Mouse (Mus musculus) heart, postnatal 36 days (tissue): Measurements from ENCODE around the gene Tubb3. TPM values are rescaled to one million over a fixed set of nuclear protein-coding genes. Genes with fewer than 3 reads are reported as not detected.
A peak's percentile ranks its signal among the peaks of the same experiment; 100 is the strongest.

Experiments used
- DNase-seq, 2 experiments: peaks; one replicate each; pipeline ENCODE4 v3.0.0; 2021 to 2022
- intact Hi-C: fragments of 180-260 bp; cut with DNase I; formaldehyde crosslinking; loops from one replicate; pipeline ENCODE4 v1.15.1; 2025
- total RNA-seq, 2 experiments: library from RNA; stranded (reverse); gene quantifications; 2 replicates each; pipeline ENCODE4 v1.2.3; 2021

Tubb3 gene
- under 1 TPM in 1 of 2 experiments, not detected in 1; 0.72 TPM for total RNA-seq

DNA sequence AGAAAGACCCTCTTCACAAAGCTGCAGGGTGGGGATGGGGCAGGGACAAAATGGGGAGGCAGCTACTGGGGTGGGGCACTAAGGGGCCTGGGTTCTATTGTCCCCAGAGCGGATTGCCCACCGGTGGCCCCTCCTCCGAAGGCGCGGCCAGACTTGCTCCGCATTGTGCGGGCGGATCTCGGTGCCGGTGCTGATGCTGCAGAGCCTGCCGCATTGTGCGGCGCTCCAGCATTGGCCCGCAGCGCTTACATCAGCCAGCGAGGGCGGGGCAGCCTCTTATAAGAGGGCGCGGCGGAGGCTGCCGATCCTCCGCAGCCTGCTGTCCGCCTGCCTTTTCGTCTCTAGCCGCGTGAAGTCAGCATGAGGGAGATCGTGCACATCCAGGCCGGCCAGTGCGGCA, at the start of gene Tubb3:
Tubb3 (plus strand) TSS at position 179 of the 400 bp plus-strand sequence.
- peak; percentile 44 to 52 for DNase-seq
- intact Hi-C loops, result no loop called here

DNA sequence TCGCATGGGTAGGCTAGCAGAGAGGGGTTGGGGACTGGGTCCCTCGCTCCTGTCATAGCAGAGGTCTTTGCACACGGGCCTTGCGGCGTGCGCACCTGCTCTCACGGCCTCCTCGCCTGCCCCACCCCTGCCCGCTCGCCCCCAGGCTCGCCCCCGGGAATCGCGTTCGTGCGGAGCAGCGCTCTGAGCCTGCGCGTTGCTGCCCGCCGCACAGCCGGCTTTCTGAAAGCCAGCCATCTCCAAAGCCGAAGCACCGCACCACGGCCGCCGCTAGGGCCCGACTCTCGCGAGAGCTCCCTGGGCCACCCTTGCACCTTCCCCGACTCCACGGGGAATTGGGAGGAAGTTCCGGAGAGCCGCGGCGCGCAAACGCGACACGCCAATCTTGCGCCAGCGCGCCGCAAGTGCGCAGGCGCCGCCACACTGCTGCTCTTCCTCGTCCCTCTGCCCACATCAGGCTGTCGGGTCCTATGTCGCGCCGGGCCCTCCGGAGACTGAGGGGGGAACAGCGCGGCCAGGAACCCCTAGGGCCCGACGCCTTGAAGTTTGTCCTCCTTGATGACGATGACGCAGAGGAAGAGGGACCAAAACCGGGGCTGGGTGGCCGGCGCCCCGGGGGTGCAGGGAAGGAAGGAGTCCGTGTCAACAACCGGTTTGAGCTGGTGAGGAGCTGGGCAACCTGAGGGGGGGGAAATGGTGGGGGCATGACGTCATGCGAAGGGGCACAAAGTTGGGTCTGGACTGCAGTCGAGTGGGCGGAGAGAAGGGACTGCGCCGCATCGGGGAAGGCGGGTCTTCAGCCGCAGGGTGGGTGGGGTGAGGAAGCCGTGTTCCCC, 37.6 kb upstream of the Tubb3 start, which contains the start of gene Tcf25:
Tcf25 (plus strand) TSS at position 351 of the 836 bp plus-strand sequence.
- intact Hi-C loops, result loop anchor here (2.0 kb wide), 1 partner anchor 269 kb away; no protein-coding TSS in a partner anchor
- DNase-seq, result peak; percentile 93 to 96

DNA sequence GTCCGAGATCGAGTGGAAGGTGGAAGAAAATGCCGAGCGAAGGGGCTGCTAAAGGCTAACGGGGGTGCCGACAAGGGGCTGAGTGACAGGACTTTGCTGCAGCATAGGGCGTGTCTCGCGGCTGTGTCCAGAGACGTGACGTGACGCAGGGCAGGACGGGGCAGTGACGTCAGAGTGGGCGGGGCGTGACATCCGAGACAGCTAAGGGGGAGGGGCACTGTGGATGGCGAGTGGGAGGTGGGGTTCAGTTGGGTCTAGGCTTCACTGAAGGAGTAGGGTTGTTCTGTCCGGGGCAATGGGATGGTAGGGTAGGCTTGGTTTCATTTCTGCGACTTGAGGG, 37.0 kb upstream of the Tubb3 start:
- peak; percentile 95 to 97 for DNase-seq
- intact Hi-C loops, result no loop called here

DNA sequence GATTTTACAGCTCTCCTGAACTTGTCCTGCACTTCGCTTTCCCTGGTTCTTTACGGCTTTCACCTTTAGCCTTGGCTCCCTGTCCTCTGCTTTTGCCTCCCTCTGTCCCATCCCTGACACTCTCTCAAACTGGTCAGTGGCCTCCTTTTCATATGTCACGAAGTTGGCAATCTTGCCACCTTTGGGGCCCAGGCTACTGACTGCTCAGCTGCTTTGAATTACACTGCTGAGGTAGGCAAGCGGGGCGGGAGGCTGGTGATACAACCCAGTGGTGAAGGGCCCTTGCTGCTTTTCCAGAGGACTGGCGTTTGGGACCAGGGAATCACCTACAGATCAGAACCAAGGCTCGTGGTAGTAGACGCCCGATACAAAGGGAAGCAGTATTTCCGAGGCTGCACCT, 35.5 kb upstream of the Tubb3 start:
- intact Hi-C loops, result no loop called here
- DNase-seq, result no peak

DNA sequence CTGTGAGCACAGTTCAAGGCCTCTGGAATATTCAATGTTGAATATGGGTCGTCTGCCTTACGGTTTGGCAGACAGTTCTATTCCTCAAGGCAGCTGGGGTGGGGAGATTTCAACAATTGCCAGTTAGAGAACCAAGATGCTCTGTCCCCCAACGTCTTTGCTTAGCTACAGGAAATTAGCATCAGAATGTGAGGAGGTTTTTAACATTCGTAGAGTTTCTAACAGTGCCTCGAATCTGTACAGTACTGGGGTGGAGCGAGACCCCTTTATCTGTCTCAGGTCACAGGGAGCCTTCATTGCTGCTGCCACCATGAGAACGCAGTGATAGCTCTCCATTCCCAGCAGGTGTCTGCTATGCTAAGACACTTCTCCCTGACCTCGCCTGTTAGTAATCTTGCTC, 35.1 kb upstream of the Tubb3 start:
- DNase-seq, result no peak
- intact Hi-C loops, result no loop called here

DNA sequence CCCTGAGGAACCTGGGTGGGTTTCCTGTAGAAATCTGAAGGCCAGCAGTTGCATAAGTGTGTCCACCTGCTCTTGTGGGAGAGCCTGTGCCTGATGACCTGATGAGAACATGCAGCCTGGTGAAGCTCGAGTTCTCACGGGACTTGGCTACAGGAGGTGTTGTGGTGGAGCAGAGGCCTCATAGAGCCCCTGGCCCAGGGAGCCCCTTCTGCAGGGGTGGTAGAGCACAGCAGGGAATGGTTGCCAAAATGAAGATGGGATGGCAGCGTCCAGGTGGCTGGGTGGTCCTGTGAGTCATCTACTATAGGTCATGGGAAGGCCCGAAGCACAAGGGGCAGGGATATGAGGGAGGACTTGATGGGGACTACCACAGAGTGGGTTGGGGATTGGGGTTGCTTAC, 29.5 kb upstream of the Tubb3 start:
- no peak for DNase-seq
- intact Hi-C loops, result no loop called here

DNA sequence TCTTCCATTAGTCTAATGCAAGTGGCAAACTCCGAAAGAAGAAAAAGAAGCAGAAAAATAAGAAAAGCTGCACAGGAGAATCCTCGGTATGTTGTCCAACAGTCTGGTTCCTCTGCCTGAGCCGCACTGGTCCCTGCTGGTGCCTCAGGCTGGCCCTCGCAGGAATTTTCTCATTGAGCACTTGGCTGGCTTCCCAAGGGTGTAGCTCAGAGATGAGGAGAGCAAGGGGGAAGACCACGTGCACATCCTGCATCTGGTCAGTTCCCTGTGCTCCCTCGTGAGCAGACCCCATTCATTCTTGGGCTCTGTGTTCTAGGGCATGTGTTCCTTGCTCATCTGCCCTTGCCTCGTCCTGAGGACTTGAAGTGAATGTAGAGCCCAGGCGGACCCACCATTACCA, 28.7 kb upstream of the Tubb3 start:
- DNase-seq, result no peak
- intact Hi-C loops, result no loop called here

DNA sequence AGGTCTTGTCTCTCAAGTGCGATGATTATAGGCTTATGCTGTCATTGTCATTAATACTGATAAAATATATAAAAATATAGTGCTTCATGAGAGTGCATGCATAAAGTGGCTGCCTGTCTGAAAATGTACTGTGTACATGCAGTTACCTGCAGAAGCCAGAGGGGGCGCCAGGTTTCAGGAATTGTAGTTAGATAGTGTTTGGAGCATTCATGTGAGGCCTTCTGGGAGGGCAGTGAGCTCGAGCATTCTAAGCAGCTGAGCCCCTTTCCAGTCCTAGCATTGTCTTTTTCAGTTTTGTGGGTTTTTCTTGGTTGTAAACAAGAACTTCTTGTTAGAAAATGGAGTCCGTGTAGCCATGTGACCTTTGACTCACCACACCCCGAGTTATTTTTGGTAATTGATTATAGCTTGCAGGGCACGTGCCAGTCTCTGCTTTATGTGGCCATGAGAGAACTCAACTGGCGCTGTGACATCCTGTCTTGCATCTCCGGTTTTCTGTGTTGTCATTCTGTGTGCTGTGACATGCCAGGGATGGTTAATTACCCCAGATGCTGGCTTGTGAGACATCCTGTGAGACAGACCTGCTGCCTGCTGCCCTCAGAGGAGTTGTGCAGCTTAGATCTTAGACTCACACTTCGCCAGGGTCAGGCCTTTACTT, 26.2 kb upstream of the Tubb3 start:
- intact Hi-C loops, result no loop called here
- DNase-seq, result no peak

DNA sequence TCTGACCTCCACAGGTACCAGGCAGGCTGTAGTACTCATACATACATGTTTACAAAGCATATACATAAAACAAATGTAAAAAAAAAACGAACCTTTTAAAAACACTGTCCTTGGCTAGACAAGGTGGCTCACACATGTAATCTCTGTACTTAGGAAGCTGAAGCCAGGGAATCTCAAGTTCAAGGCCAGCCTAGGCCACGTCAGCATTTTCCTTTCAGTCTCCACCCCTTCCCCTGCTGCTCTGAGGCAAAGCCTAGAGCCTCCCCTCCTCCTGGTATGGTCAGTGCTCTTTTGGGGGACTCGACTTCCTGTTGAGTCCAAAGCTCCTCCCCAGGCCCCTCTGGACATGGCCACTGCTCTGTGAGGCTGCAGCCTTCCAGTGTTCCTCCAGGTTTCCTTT, 24.2 kb upstream of the Tubb3 start:
- intact Hi-C loops, result no loop called here
- DNase-seq, result no peak

DNA sequence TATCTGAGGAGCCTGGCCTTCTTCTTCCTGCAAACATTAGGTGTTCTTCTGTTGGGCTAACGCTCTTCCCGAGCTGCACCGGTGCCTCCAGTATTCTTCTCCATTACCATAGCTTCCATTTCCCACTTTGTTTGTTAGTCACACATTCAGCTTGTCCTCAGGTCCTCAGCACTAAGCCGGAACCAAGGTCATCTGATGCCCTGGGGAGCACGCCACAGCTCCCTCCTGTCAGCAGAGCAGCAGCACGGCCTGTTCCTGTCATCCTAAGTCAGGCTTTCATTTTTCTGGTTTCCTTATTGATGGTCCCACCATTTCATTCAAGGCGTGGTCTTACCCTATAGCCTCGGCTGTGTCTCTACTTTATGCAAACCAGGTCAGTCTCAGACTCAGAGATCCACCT, 23.4 kb upstream of the Tubb3 start:
- intact Hi-C loops, result no loop called here
- no peak for DNase-seq

DNA sequence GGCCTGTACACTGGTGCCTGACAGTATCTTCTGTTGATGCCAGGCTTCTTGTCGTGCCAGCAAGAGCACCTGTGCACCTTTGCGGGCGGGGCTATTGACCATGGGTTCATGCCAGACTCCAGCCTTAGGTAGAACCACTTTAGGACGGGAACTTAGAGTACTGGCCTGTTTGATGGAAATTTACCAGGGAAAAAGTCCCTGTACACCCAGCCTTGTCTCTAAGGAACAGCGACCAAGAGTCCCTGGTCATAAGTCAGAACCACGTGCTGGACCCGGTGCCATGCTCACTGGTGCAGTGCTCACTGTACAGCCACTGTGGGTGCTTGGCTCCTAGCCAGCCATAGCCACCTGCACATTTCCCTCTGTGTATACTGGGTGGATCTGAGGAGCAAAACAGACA, 22.2 kb upstream of the Tubb3 start:
- intact Hi-C loops, result no loop called here
- no peak for DNase-seq

DNA sequence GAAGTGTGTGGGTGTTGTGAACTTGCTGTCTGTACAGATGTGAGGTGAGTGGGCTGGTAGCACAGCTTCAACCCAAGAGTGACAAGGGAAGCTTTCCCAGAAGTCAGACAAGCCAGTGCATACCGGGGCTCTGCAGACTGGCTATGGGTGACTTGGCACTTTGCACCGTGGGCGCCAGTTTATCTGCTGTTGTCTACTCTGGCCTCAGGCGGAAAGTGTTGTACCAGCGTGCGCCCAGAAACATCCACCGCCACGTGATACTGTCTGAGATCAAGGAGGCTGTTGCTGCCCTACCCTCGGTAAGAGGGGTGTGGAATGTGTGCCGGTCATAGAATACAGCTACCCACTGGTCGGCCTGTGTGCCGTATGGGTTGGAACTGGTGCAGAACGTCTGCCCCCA, 12.9 kb upstream of the Tubb3 start:
- intact Hi-C loops, result no loop called here
- DNase-seq, result no peak

DNA sequence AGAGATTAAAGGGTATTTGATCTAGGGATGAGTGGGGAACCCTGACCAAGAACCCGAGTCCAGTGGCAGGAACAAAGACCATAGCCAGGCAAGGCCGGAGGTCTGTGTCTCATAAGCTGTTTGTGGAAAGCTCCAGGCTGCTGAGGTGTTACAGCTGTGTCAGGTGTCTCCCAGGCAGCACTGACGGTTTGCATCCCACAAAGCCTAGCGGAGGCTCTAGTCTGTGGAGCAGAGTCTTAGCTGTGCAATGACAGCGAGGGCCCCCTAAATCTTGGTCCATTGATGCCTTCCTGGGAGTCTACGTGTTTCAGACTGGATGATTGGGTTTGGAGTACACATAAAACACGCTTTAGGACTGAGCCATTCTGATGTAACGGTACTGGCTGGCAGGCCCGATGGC, 9.3 kb upstream of the Tubb3 start:
- no peak for DNase-seq
- intact Hi-C loops, result no loop called here

DNA sequence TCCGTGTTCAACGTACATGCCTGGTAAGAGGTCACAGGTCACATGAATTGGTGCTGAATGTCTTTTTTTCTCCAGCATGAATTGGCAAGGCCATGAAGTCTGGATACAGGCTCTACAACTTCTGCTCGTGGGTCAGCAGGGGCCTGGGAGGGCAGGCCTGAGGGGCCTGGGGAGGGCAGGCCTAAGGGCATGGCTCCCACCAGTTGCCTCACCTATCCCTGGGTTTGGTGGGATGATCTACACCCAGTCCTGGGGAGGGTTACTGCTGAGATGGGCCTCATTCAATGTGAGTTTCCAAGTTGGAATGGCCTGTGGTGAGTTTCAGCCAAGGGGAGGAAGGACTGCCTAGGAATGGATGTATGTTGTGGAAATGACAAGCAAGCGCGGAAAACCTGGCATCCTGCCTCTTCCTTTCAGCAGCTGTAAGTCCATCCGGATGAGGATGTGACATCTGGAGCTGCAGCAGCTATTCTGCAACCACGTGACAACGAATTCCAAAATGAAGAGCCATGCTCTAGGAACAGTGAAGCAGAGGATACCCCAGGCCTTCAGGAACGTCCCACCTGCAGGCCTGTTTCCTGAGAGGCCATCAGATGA, 8.4 kb upstream of the Tubb3 start:
- DNase-seq, result no peak
- intact Hi-C loops, result no loop called here

DNA sequence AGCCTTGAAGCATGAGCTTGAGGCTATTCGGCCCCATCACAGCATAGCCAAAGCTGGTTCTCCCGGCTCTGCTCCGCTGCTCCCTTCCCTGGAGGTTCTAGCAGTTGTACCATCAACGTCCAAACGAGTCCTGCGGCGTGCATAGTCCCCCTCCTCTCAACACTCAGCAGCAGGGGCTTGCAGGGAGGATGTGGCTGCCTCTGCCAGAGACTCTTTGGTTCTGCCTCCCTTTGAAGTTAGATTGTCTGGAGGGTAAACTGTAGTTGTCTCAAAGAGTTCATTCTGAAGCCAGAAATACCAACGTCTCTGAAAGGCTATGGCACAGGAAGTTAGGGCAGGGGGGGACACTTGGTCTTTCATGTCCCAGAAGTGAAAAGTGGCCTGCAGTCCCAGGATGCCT, 6.7 kb upstream of the Tubb3 start:
- no peak for DNase-seq
- intact Hi-C loops, result no loop called here

DNA sequence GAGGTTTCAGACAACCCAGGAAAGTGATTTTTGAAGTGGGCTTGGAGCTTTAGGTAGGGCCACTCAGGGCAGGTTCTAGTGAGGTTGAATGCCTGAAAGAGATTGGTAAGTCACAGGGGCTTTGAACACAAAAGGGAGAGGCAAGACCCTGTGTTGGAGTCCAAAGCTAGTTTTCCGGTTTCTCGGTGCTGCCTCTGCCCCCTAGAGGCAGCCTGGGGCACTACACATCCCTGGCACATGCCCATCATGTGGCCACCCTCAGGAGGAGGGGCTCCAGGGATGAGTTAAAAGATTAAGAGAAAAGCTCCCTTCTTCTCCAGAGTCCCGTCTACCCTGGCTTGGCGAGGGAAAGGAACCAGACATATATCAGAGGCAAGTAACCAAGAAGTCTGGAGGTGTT, 4.4 kb upstream of the Tubb3 start, which contains the start of gene Mc1r:
Mc1r (plus strand) TSS at position 322 of the 400 bp plus-strand sequence.
- intact Hi-C loops, result no loop called here
- peak; percentile 59 for DNase-seq

DNA sequence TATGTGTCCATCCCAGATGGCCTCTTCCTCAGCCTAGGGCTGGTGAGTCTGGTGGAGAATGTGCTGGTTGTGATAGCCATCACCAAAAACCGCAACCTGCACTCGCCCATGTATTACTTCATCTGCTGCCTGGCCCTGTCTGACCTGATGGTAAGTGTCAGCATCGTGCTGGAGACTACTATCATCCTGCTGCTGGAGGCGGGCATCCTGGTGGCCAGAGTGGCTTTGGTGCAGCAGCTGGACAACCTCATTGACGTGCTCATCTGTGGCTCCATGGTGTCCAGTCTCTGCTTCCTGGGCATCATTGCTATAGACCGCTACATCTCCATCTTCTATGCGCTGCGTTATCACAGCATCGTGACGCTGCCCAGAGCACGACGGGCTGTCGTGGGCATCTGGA, 3.6 kb upstream of the Tubb3 start:
- intact Hi-C loops, result no loop called here
- DNase-seq, result no peak

DNA sequence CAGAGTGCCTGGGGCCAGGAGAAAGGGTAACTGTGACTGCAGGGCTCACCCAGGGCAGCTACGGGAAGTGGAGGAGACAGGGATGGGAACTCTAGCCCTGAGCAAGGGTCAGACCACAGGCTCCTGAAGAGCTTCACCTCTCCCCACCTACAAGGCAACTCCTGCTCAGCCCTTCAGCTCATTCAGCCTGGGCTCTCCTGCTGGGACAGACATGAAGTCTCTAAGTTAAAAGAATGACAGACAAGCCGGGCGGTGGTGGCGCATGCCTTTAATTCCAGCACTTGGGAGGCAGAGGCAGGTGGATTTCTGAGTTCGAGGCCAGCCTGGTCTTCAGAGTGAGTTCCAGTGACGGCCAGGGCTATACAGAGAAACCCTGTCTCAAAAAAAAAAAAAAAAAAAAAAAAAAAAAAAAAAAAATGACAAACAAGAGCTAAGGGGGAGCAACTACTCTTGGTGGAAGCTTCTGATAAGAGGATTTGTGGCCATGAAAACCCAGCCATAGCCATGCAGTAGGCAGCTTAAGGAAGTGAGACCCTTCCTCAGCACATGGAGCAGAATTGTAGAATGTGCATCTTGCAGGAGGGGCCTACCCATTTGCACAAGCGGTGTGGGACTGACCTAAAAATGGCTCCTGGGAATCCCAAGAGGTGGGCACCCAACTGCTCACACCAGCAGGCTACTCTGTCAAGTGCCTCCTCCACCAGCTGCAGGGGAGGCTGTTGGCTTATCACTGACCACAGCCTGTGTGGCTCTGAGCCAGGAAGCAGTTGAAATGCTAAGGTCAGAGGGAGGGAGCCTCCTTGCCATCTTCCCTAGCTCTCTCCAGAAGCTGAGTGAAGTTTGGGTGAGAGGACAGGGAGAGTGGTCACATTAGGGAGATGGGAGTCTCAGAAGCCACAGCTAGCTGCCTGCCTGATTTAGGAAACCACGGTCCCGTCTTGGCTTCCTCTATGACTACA, 2.4 kb upstream of the Tubb3 start:
- DNase-seq, result no peak
- intact Hi-C loops, result no loop called here

DNA sequence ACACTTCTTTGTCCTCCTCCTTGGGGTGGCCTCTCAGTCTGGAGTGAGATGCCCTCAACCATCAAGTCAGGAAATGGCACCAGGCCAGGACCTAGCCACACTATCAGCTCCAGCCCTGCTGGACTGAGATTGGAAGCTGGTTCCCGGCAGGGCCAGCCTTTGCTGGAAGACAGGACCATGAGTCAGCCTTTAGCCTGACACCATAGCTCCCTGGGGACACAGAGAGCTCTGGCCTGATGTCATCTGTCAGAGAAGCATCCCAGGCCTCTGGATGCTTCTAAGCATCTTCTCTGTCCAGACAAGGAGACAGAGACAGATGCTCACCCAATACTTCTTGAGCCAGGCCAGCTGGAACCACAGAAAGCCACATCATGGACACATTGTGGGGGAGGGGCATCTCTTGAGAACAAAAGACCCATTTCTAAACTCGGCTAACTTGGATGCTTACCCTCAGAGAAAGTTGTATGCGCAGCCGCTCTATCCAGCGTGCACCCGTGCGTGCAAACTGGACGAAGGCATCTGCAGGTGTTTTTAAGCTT, 1.1 kb upstream of the Tubb3 start:
- intact Hi-C loops, result no loop called here
- peak; percentile 48 to 54 for DNase-seq

DNA sequence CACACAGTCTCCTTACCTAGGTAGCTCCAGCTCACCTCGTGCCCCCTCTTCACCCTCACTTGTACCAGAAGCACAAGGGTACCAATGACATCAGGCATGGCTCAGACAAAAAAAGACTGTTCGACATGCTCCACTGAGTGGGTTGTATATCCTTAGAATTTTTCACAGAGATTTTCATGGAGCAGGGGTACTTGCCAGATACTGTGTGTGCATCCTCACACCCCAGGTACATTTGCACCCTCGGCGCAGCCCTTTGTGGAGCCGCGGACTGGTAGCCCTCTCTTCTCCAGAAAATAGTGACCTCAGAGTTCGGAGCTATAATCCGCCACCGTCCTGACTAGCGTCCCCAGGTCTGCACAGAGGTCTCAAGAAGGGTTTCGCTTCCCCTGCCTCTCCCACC, 436 bp upstream of the Tubb3 start:
- intact Hi-C loops, result no loop called here
- DNase-seq, result no peak
